Mouse (Mus musculus) left cerebral cortex, adult 9 months (tissue): Measurements from ENCODE around the gene Fgfbp3.
A peak's percentile ranks its signal among the peaks of the same experiment; 100 is the strongest.
"Not testable (repeated sequence)": the region's sequence is repeated elsewhere in the genome, so short reads cannot be mapped to it uniquely, and the experiment has no call there.

Source experiments
- DNase-seq, 2 experiments: peaks; one replicate each; pipeline ENCODE4 v3.0.0; 2022; ENCODE audit warnings: low spot score in 2 of 2

Fgfbp3 gene

GRCm38 (mm10) chr19:36910424-36911045 is 8.9 kb downstream of the Fgfbp3 start:
- peak in 1 of 2 experiments; percentile 69 for DNase-seq

- DNase-seq: no peak
Observed at GRCm38 (mm10) chr19:36909676-36910292, 9.6 kb downstream of the Fgfbp3 start.

- DNase-seq: no peak
Observed at GRCm38 (mm10) chr19:36909150-36909549, 10.3 kb downstream of the Fgfbp3 start.

- no peak for DNase-seq
Observed at GRCm38 (mm10) chr19:36904211-36905007, 15.0 kb downstream of the Fgfbp3 start.

GRCm38 (mm10) chr19:36903377-36903776 is 16.0 kb downstream of the Fgfbp3 start:
- no peak for DNase-seq

- peak in 1 of 2 experiments; percentile 7 for DNase-seq
Observed at GRCm38 (mm10) chr19:36897778-36898177, 21.6 kb downstream of the Fgfbp3 start.

- DNase-seq: no peak
Observed at GRCm38 (mm10) chr19:36896791-36897569, 22.4 kb downstream of the Fgfbp3 start.

GRCm38 (mm10) chr19:36891746-36892145 is 27.7 kb downstream of the Fgfbp3 start:
- DNase-seq: no peak

- no peak for DNase-seq
Observed at GRCm38 (mm10) chr19:36887706-36888105, 31.7 kb downstream of the Fgfbp3 start.

- DNase-seq: no peak
Observed at GRCm38 (mm10) chr19:36886316-36886715, 33.1 kb downstream of the Fgfbp3 start.

GRCm38 (mm10) chr19:36883119-36883518 is 36.3 kb downstream of the Fgfbp3 start:
- peak in 1 of 2 experiments; percentile 12 for DNase-seq

- no peak for DNase-seq
Observed at GRCm38 (mm10) chr19:36878743-36879495, 40.5 kb downstream of the Fgfbp3 start.

GRCm38 (mm10) chr19:36877329-36877728 is 42.1 kb downstream of the Fgfbp3 start:
- DNase-seq: no peak

GRCm38 (mm10) chr19:36874651-36875050 is 44.8 kb downstream of the Fgfbp3 start:
- no peak for DNase-seq

- DNase-seq: not testable (repeated sequence)
Observed at GRCm38 (mm10) chr19:36868675-36869074, 50.7 kb downstream of the Fgfbp3 start.
